Mouse (Mus musculus) inflammation-experienced regulatory T-cells, adult 6 months (primary cell): Measurements from ENCODE around the gene Olfr1111. TPM values are rescaled to one million over a fixed set of nuclear protein-coding genes. Genes with fewer than 3 reads are reported as not detected.
"Not testable (repeated sequence)": the region's sequence is repeated elsewhere in the genome, so short reads cannot be mapped to it uniquely, and the experiment has no call there.

Experiments
- ATAC-seq: one replicate; pipeline ENCODE4 v1.8.0; 2017
- polyA plus RNA-seq, 3 experiments: library from polyadenylated mRNA; unstranded; fragments of 100-300 nt; shearing (Covaris generic); gene quantifications; one replicate each; pipeline ENCODE4 v1.2.1; 2017

Gene Olfr1111
- not detected for polyA plus RNA-seq

DNA sequence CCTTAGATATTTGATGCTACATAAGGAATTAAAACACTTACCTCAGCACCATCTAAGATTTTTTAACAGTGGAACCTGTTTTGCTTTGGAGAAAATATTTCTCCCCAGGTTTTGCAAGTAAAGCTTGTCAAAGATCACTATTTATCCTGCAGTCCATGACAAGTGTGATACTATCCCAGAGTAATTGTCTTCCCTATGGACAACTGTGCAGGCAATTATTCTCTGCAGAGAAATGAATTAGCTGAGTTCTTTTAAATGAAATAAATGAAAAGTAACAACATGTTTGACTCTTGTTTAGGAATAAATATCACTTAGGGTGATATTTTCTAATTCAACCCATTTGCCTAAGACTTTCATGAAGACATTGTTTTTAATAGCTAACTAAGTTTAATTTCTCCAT, at the start of gene Olfr1111:
Gene Olfr1111 (minus strand): TSS at position 101 of the 400 bp plus-strand sequence.
- ATAC-seq, result no peak

DNA sequence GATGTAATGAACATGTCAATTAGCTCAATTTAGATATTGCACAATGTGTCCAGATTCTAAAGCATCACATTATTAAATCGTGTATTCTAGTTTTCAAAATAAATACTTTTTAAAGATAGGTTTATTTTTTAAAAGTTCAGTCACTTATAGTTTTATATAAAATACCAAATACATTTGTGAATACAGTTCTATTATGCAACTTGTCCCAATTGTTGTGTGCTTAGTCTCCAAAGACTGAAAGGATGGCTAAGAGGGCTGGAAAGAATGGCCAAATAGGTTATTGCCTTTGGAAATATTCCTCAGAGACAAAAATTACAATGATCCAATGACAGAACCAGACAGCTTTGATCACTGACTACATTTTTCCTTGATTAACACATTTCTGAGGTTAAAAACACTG, 35.1 kb upstream of the Olfr1111 start, which contains the start of gene Olfr1112:
Gene Olfr1112 (plus strand): TSS at position 301 of the 400 bp plus-strand sequence.
- no peak for ATAC-seq

DNA sequence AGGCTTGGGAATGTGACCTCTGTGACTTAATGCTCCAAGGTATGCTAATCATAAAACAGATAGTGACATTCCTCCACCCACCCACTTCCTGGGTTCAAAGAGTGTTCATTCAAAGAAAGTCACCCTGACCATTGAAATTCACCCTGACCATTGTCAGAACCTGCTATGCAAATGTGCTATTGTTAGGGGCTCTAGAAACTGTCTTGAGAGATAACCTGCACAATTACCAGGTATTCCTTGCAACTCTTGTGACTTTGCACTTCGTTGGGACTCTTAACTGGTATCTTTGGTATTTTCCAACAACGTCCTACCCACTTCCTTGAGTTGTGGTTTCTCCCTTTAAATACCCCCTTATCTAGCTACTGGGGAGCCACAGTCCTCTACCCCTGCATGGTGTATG, 15.3 kb upstream of the Olfr1111 start:
- ATAC-seq, result not testable (repeated sequence)

DNA sequence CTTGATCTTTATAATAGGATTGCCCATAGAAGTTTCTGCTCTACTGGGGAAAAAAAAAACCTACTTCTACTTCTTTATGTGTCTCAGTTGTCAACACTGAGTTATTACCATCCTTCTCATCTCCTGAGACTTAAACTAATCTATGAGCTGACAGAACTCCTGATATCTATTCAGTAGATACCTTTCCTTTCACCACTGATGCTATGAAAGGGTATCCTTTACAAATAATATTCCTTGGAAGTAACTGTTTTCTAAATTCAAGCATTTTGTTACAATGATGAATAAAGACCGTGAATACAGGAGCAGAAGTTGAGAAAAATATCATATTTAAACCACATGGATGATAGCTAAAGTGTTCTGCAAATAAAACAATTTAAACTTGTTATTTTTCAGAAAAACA, 12.2 kb downstream of the Olfr1111 start, which contains the start of gene Olfr1110:
Gene Olfr1110 (minus strand): TSS at position 101 of the 400 bp plus-strand sequence.
- no peak for ATAC-seq

DNA sequence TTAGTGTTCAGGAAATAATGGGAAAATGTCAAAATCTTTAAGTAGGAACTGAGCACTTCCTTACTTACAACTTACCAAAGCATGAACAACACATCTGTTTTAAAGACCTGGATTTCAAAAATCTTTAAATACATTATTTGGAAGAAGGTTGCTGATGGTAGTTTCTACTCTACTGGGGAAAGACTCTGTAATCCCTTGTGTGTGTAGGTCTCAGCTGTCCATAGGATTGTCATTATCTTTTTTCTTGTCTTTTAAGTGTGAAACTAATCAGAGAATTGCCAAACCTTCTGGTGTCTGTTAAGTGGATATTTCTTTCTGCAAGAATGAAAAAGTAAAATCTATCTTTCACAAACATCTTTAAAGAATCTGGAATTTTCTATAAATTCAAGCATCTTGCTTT, 38.0 kb downstream of the Olfr1111 start, which contains the start of gene Olfr259:
Gene Olfr259 (minus strand): TSS at position 101 of the 400 bp plus-strand sequence.
- ATAC-seq, result no peak

Other genes starting within 250 kb of the Olfr1111 start
- gene Olfr1098, start 228.1 kb downstream of the Olfr1111 start, polyA plus RNA-seq, result not detected
- not detected for gene Olfr1099, start 191.9 kb downstream of the Olfr1111 start, polyA plus RNA-seq
- not detected for gene Olfr1100, start 172.7 kb downstream of the Olfr1111 start, polyA plus RNA-seq
- not detected for gene Olfr1101, start 161.4 kb downstream of the Olfr1111 start, polyA plus RNA-seq
- gene Olfr1102, start 154.2 kb downstream of the Olfr1111 start, polyA plus RNA-seq, result not detected
- gene Olfr1104, start 125.5 kb downstream of the Olfr1111 start, polyA plus RNA-seq, result not detected
- gene Olfr1105, start 116.1 kb downstream of the Olfr1111 start, polyA plus RNA-seq, result not detected
- not detected for gene Olfr1106, start 100.4 kb downstream of the Olfr1111 start, polyA plus RNA-seq
- not detected for gene Olfr1107, start 76.8 kb downstream of the Olfr1111 start, polyA plus RNA-seq
- gene Olfr1109, start 56.6 kb downstream of the Olfr1111 start, polyA plus RNA-seq, result not detected
- not detected for gene Olfr259, start 38.1 kb downstream of the Olfr1111 start, polyA plus RNA-seq
- not detected for gene Olfr1110, start 12.3 kb downstream of the Olfr1111 start, polyA plus RNA-seq
- gene Olfr1112, start 35.2 kb upstream of the Olfr1111 start, polyA plus RNA-seq, result not detected
- gene Olfr1113, start 56.3 kb upstream of the Olfr1111 start, polyA plus RNA-seq, result not detected
- not detected for gene Olfr1115, start 95.4 kb upstream of the Olfr1111 start, polyA plus RNA-seq
- under 1 TPM in 1 of 3 experiments, not detected in 2; 0.04 TPM for gene Olfr1116, start 114.9 kb upstream of the Olfr1111 start, polyA plus RNA-seq
- gene Olfr1118, start 155.0 kb upstream of the Olfr1111 start, polyA plus RNA-seq, result not detected
- not detected for gene Olfr1120, start 202.2 kb upstream of the Olfr1111 start, polyA plus RNA-seq
- not detected for gene Olfr1121, start 217.3 kb upstream of the Olfr1111 start, polyA plus RNA-seq
- not detected for gene Olfr1122, start 233.2 kb upstream of the Olfr1111 start, polyA plus RNA-seq